Mouse (Mus musculus) stomach, embryonic 14.5 days (tissue): ENCODE measurements around the gene Hsd3b6. TPM values are rescaled to one million over a fixed set of nuclear protein-coding genes. Genes with fewer than 3 reads are reported as not detected.

ENCODE experiments used
- ATAC-seq: fragments of 200-750 bp; cut with Nextera tagmentation; 2 replicates; pipeline ENCODE4 v1.8.0; 2017; ENCODE audit warnings: low read depth, moderate TSS enrichment; ENCODE audit not compliant: insufficient number of reproducible peaks, insufficient read depth, low FRiP score
- H3K27ac ChIP-seq: fragments of 300-500 bp; sonication (generic); 2 replicates; pipeline ENCODE4 v1.5.1; 2014; ENCODE audit warnings: mild to moderate bottlenecking, low read length, moderate library complexity, mixed read lengths
- H3K27me3 ChIP-seq: fragments of 300-500 bp; sonication (generic); 2 replicates; pipeline ENCODE4 v1.6.1; 2014; ENCODE audit warnings: low read length, control low read depth, mixed read lengths; ENCODE audit not compliant: control insufficient read depth, insufficient read depth
- H3K36me3 ChIP-seq: fragments of 300-500 bp; sonication (generic); 2 replicates; pipeline ENCODE4 v1.6.1; 2014; ENCODE audit warnings: mild to moderate bottlenecking, control low read depth, low read length, moderate library complexity, mixed read lengths; ENCODE audit not compliant: control insufficient read depth, insufficient read depth
- H3K4me1 ChIP-seq: fragments of 300-500 bp; sonication (generic); 2 replicates; pipeline ENCODE4 v1.6.1; 2014; ENCODE audit warnings: low read length, control low read depth, mixed read lengths; ENCODE audit not compliant: control insufficient read depth, insufficient read depth
- H3K4me2 ChIP-seq: fragments of 300-500 bp; sonication (generic); replicated peaks from 2 replicates; pipeline ENCODE4 v1.6.1; 2014; ENCODE audit warnings: low read depth, low read length, control low read depth
- H3K4me3 ChIP-seq: fragments of 300-500 bp; sonication (generic); 2 replicates; pipeline ENCODE4 v1.5.1; 2014; ENCODE audit warnings: low read depth, low read length, control low read depth
- H3K9ac ChIP-seq: fragments of 300-500 bp; sonication (generic); replicated peaks from 2 replicates; pipeline ENCODE4 v1.6.1; 2014; ENCODE audit warnings: low read depth, mild to moderate bottlenecking, control low read depth, low read length, moderate library complexity, mixed read lengths
- H3K9me3 ChIP-seq: fragments of 300-500 bp; sonication (generic); 2 replicates; pipeline ENCODE4 v1.6.1; 2016; ENCODE audit warnings: low read depth, low read length, control low read depth; ENCODE audit not compliant: control insufficient read depth
- WGBS: fragments of 180-500 bp; shearing (Covaris S2); extraction: QIAGEN DNeasy Blood & Tissue Kit; methylation state at CpG from one replicate; pipeline ENCODE4 v1.1.7; 2014; 5-methylcytosine and 5-hydroxymethylcytosine counted together
- polyA plus RNA-seq: library from polyadenylated mRNA; unstranded; fragments of >200 nt; fragmentation: Nextera tagmentation; extraction: Ambion mirVana; gene quantifications from 2 replicates; pipeline ENCODE4 v1.2.1, GENCODE M21; 2014

The Hsd3b6 gene
- 0.88 and 1.8 TPM in 2 replicates for polyA plus RNA-seq

GRCm38 (mm10) chr3:98814101-98814670 lies at the start of gene Hsd3b6:
Hsd3b6 (minus strand) TSS chr3:98814443.
- Histone ChIP-seq H3K4me2 (no peak within 1 kb of the TSS), H3K36me3 (no peaks in the 10 kb centered on the region), H3K4me1 (no peaks in the 10 kb centered on the region), H3K27ac (no peak within 1 kb of the TSS), H3K4me3 (no peak within 1 kb of the TSS), H3K9ac (no peak within 1 kb of the TSS), H3K9me3 (no peaks in the 10 kb centered on the region), H3K27me3 (no peaks in the 10 kb centered on the region)
- no peak for ATAC-seq
- 67% methylated on average over 6 of the region's 6 CpGs for WGBS

- Histone ChIP-seq H3K27ac (no peak overlapping the region), H3K4me1 (no peaks in the 10 kb centered on the region), H3K27me3 (no peaks in the 10 kb centered on the region), H3K9ac (no peak overlapping the region), H3K4me2 (no peak overlapping the region), H3K36me3 (no peaks in the 10 kb centered on the region), H3K9me3 (no peaks in the 10 kb centered on the region), H3K4me3 (no peak overlapping the region)
- 100% methylated on average over 1 of the region's 1 CpGs for WGBS
- ATAC-seq, result no peak
These were observed 48.6 kb upstream of the Hsd3b6 start for GRCm38 (mm10) chr3:98862800-98863199.

- ATAC-seq, result no peak
- H3K9ac ChIP-seq, result no peak within 1 kb of the TSS
- H3K27me3 ChIP-seq, result no peaks in the 10 kb centered on the region
- H3K4me1 ChIP-seq, result no peaks in the 10 kb centered on the region
- no peaks in the 10 kb centered on the region for H3K9me3 ChIP-seq
- H3K4me2 ChIP-seq, result no peak within 1 kb of the TSS
- H3K4me3 ChIP-seq, result no peak within 1 kb of the TSS
- no peak within 1 kb of the TSS for H3K27ac ChIP-seq
- H3K36me3 ChIP-seq, result no peaks in the 10 kb centered on the region
- 82% methylated on average over 3 of the region's 3 CpGs for WGBS
These were observed 45.3 kb upstream of the Hsd3b6 start, which contains the start of gene Hsd3b1 for GRCm38 (mm10) chr3:98859576-98859975. Hsd3b1 (minus strand) TSS chr3:98859794.

- H3K9me3 ChIP-seq, result no peaks in the 10 kb centered on the region
- WGBS, result 45% methylated on average over 2 of the region's 2 CpGs
These were observed 43.8 kb upstream of the Hsd3b6 start for GRCm38 (mm10) chr3:98858051-98858450.

GRCm38 (mm10) chr3:98856892-98857291 lies 42.6 kb upstream of the Hsd3b6 start:
- Histone ChIP-seq H3K36me3 (no peaks in the 10 kb centered on the region), H3K4me2 (no peak overlapping the region), H3K9me3 (no peaks in the 10 kb centered on the region), H3K27me3 (no peaks in the 10 kb centered on the region), H3K27ac (no peak overlapping the region), H3K9ac (no peak overlapping the region), H3K4me3 (no peak overlapping the region), H3K4me1 (no peaks in the 10 kb centered on the region)
- 50% methylated on average over 1 of the region's 1 CpGs for WGBS
- ATAC-seq, result peak; percentile 46; the same call in 1 of the 2 replicates

More at GRCm38 (mm10) chr3:98858051-98858450, 43.8 kb upstream of the Hsd3b6 start:
- Histone ChIP-seq H3K4me3 (no peak overlapping the region), H3K4me2 (no peak overlapping the region), H3K27me3 (no peaks in the 10 kb centered on the region), H3K36me3 (no peaks in the 10 kb centered on the region), H3K27ac (no peak overlapping the region), H3K9ac (no peak overlapping the region), H3K4me1 (no peaks in the 10 kb centered on the region)
- no peak for ATAC-seq

- Histone ChIP-seq H3K9me3 (no peaks in the 10 kb centered on the region), H3K27me3 (no peaks in the 10 kb centered on the region), H3K9ac (no peak overlapping the region), H3K4me3 (no peak overlapping the region), H3K36me3 (no peaks in the 10 kb centered on the region), H3K4me2 (no peak overlapping the region), H3K27ac (no peak overlapping the region), H3K4me1 (no peaks in the 10 kb centered on the region)
- ATAC-seq, result no peak
- WGBS, result 71% methylated on average over 3 of the region's 3 CpGs
These were observed 40.9 kb upstream of the Hsd3b6 start for GRCm38 (mm10) chr3:98855160-98855559.

- no peaks in the 10 kb centered on the region for H3K36me3 ChIP-seq
- WGBS, result 32% methylated on average over 1 of the region's 1 CpGs
These were observed 39.4 kb upstream of the Hsd3b6 start for GRCm38 (mm10) chr3:98853685-98854084.

GRCm38 (mm10) chr3:98853051-98853450 lies 38.8 kb upstream of the Hsd3b6 start:
- Histone ChIP-seq H3K27ac (no peak overlapping the region), H3K4me3 (no peak overlapping the region), H3K27me3 (no peaks in the 10 kb centered on the region), H3K4me2 (no peak overlapping the region), H3K4me1 (no peaks in the 10 kb centered on the region), H3K36me3 (no peaks in the 10 kb centered on the region), H3K9ac (no peak overlapping the region), H3K9me3 (no peaks in the 10 kb centered on the region)
- WGBS, result 83% methylated on average over 3 of the region's 3 CpGs
- no peak for ATAC-seq

More at GRCm38 (mm10) chr3:98853685-98854084, 39.4 kb upstream of the Hsd3b6 start:
- H3K27ac ChIP-seq, result no peak overlapping the region
- H3K27me3 ChIP-seq, result no peaks in the 10 kb centered on the region
- no peak overlapping the region for H3K4me2 ChIP-seq
- H3K9ac ChIP-seq, result no peak overlapping the region
- H3K4me1 ChIP-seq, result no peaks in the 10 kb centered on the region
- no peak overlapping the region for H3K4me3 ChIP-seq
- no peaks in the 10 kb centered on the region for H3K9me3 ChIP-seq
- ATAC-seq, result no peak

GRCm38 (mm10) chr3:98852631-98853030 lies 38.4 kb upstream of the Hsd3b6 start:
- Histone ChIP-seq H3K9me3 (no peaks in the 10 kb centered on the region), H3K4me2 (no peak overlapping the region), H3K4me3 (no peak overlapping the region), H3K9ac (no peak overlapping the region), H3K27ac (no peak overlapping the region), H3K36me3 (no peaks in the 10 kb centered on the region), H3K4me1 (no peaks in the 10 kb centered on the region), H3K27me3 (no peaks in the 10 kb centered on the region)
- no peak for ATAC-seq
- 87% methylated on average over 6 of the region's 6 CpGs for WGBS
